Mouse (Mus musculus) C2C12 (cell line): ENCODE data around the gene Espn. TPM values are rescaled to one million over a fixed set of nuclear protein-coding genes. Genes with fewer than 3 reads are reported as not detected.

Experiments used
- H3K27me3 ChIP-seq: one replicate; pipeline ENCODE4 v1.6.1; 2011; ENCODE audit not compliant: control insufficient read depth, insufficient read depth, insufficient read length
- H3K36me3 ChIP-seq: one replicate; pipeline ENCODE4 v1.6.1; 2011; ENCODE audit not compliant: control insufficient read depth, insufficient read depth
- H3K4me3 ChIP-seq: one replicate; pipeline ENCODE4 v1.5.1; 2011; ENCODE audit warnings: mild to moderate bottlenecking, control low read depth; ENCODE audit not compliant: poor library complexity, insufficient read depth, severe bottlenecking
- H3K79me2 ChIP-seq: one replicate; pipeline ENCODE4 v1.6.1; 2011; ENCODE audit not compliant: control insufficient read depth, insufficient read depth
- H3K79me3 ChIP-seq: one replicate; pipeline ENCODE4 v1.6.1; 2011; ENCODE audit warnings: low read depth, control low read depth
- H3ac ChIP-seq: one replicate; pipeline ENCODE3; 2011; ENCODE audit warnings: low read depth; ENCODE audit not compliant: control insufficient read depth, insufficient read length
- CEBPB ChIP-seq: IDR thresholded peaks from one replicate; pipeline ENCODE4 v1.6.1; 2011; ENCODE audit warnings: low read depth, mild to moderate bottlenecking, control low read depth, moderate library complexity
- CTCF ChIP-seq: IDR thresholded peaks from one replicate; pipeline ENCODE4 v1.5.1; 2011; ENCODE audit not compliant: control insufficient read depth, insufficient read depth, insufficient read length
- FOSL1 ChIP-seq: IDR thresholded peaks from one replicate; pipeline ENCODE4 v1.8.0; 2011; ENCODE audit warnings: mild to moderate bottlenecking, low read length; ENCODE audit not compliant: poor library complexity, insufficient read depth, severe bottlenecking
- MAX ChIP-seq: IDR thresholded peaks from one replicate; pipeline ENCODE4 v1.6.1; 2011; ENCODE audit warnings: mild to moderate bottlenecking, control low read depth
- MYOD1 ChIP-seq: IDR thresholded peaks from one replicate; pipeline ENCODE4 v1.6.1; 2011; ENCODE audit warnings: low read depth; ENCODE audit not compliant: control insufficient read depth, insufficient read length
- MYOG ChIP-seq: IDR thresholded peaks from one replicate; pipeline ENCODE4 v1.6.1; 2011; ENCODE audit not compliant: control insufficient read depth, insufficient read length; ENCODE audit errors: extremely low read depth
- USF1 ChIP-seq: IDR thresholded peaks from one replicate; pipeline ENCODE4 v1.6.1; 2011; ENCODE audit warnings: low read depth, mild to moderate bottlenecking, control low read depth, moderate library complexity
- polyA plus RNA-seq: library from polyadenylated mRNA; unstranded; fragments of >200 nt; fragmentation: generic; extraction: Trizol; gene quantifications from one replicate; pipeline ENCODE4 v1.2.1, GENCODE M21; 2012; ENCODE audit warnings: missing spikeins

Espn gene
- polyA plus RNA-seq, 1 experiment = 0.97 TPM

GRCm38 (mm10) chr4:152088556-152089120, 63.5 kb downstream of the Espn start:
- no peaks in the 10 kb centered on the region for H3K79me3 ChIP-seq
- H3K4me3 ChIP-seq = no peak overlapping the region
- no peaks in the 10 kb centered on the region for H3K36me3 ChIP-seq

GRCm38 (mm10) chr4:152088133-152088532, 64.0 kb downstream of the Espn start:
- Histone ChIP-seq H3K27me3 (no peaks in the 10 kb centered on the region), H3K79me3 (no peaks in the 10 kb centered on the region), H3K36me3 (no peaks in the 10 kb centered on the region), H3K79me2 (peaks cover 11% of the 10 kb centered on the region), H3ac (no peak overlapping the region), H3K4me3 (no peak overlapping the region)
- no peak for TF ChIP-seq MYOG
- no peak for TF ChIP-seq MAX
- no peak for TF ChIP-seq USF1
- no peak for TF ChIP-seq MYOD1

More at GRCm38 (mm10) chr4:152088556-152089120, 63.5 kb downstream of the Espn start:
- Histone ChIP-seq H3ac (no peak overlapping the region), H3K27me3 (no peaks in the 10 kb centered on the region), H3K79me2 (peaks cover 11% of the 10 kb centered on the region)
- TF ChIP-seq MYOD1 = no peak
- no peak for TF ChIP-seq FOSL1
- TF ChIP-seq MYOG = no peak
- no peak for TF ChIP-seq CTCF
- no peak for TF ChIP-seq CEBPB
- TF ChIP-seq MAX = no peak
- TF ChIP-seq USF1 = no peak

- Histone ChIP-seq H3K27me3 (no peaks in the 10 kb centered on the region), H3K79me2 (peaks cover 11% of the 10 kb centered on the region), H3ac (peak overlapping the region; percentile 72), H3K79me3 (no peaks in the 10 kb centered on the region), H3K4me3 (peak overlapping the region; percentile 42), H3K36me3 (no peaks in the 10 kb centered on the region)
- TF ChIP-seq MYOG = no peak
Observed at GRCm38 (mm10) chr4:152087211-152088081, 64.7 kb downstream of the Espn start.

- H3K36me3 ChIP-seq = no peaks in the 10 kb centered on the region
- H3K4me3 ChIP-seq = peak overlapping the region; percentile 42
- H3K79me3 ChIP-seq = no peaks in the 10 kb centered on the region
- peaks cover 11% of the 10 kb centered on the region for H3K79me2 ChIP-seq
- peak overlapping the region; percentile 75 for H3ac ChIP-seq
- no peaks in the 10 kb centered on the region for H3K27me3 ChIP-seq
- no peak for TF ChIP-seq CTCF
- TF ChIP-seq FOSL1 = no peak
- TF ChIP-seq USF1 = no peak
- TF ChIP-seq MYOG = no peak
- TF ChIP-seq MAX = no peak
- no peak for TF ChIP-seq CEBPB
- no peak for TF ChIP-seq MYOD1
Observed at GRCm38 (mm10) chr4:152086505-152087210, 65.5 kb downstream of the Espn start.

- H3K4me3 ChIP-seq = no peak overlapping the region
- H3ac ChIP-seq = no peak overlapping the region
- no peak for TF ChIP-seq MYOG
- no peak for TF ChIP-seq MAX
- no peak for TF ChIP-seq FOSL1
- TF ChIP-seq CTCF = no peak
- TF ChIP-seq MYOD1 = no peak
- TF ChIP-seq USF1 = no peak
- TF ChIP-seq CEBPB = no peak
- H3K79me2 ChIP-seq = peaks cover 11% of the 10 kb centered on the region
- H3K27me3 ChIP-seq = no peaks in the 10 kb centered on the region
- no peaks in the 10 kb centered on the region for H3K36me3 ChIP-seq
- no peaks in the 10 kb centered on the region for H3K79me3 ChIP-seq
Observed at GRCm38 (mm10) chr4:152084616-152085015, 67.6 kb downstream of the Espn start.
